34 mouse cellular contexts compared by ENCODE assay signal in the genomic region with DNA sequence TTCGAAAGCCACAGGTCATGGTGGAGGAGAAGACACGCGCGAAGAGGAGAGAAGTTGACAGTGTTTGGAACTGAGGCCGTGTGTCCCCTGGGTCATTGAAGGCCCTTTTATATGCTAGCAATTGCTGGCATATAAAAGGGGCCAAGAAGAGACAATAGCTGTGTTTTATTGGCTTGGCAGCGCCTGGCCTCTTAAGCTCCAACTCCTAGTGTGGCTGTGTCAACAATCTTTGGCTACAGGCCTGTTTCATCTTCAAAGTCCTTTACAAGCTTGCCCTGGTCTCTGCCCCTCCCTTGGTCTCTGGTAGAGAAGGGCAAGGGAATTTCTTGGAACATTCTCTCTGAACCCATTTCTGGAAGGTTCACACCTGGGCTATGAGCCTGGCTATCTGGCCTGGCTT. TPM values are rescaled to one million over a fixed set of nuclear protein-coding genes. Genes with fewer than 3 reads are reported as not detected.
DNase-seq lines count a peak whose midpoint lies in the region; ATAC-seq and TF ChIP-seq lines count a peak whose summit lies in the region.
"Had no signal": no experiment of that assay in that cellular context is flagged by ENCODE, and none has a peak within 500 bp of the region (broad histone marks: within the 10 kb centered on the region; RNA-seq: fewer than 3 reads in every experiment).

A gene (minus strand): TSS at position 82 of the 400 bp plus-strand sequence.

- no peak for TF ChIP-seq CTCF in hindbrain, postnatal 0 days (IDR thresholded peaks at IDR 0.05; ENCODE audit: low read depth)
- TF ChIP-seq CTCF in lung, postnatal 0 days (IDR thresholded peaks at IDR 0.05) = no peak

- H3K27me3 ChIP-seq in hindbrain, postnatal 0 days (ENCODE audit: insufficient read depth, low read length) = no peaks in the 10 kb centered on the region
- H3K27me3 ChIP-seq in hindbrain, embryonic 12.5 days = 0 out of 2 replicates have a peak, but pooled peaks cover 4% of the 10 kb centered on the region
- no peaks in the 10 kb centered on the region for H3K27me3 ChIP-seq in midbrain, embryonic 11.5 days (ENCODE audit: control insufficient read depth, insufficient read depth, low read length)
- H3K27me3 ChIP-seq in midbrain, embryonic 13.5 days = no peaks in the 10 kb centered on the region
- H3K27me3 ChIP-seq in lung, postnatal 0 days (replicated peaks; ENCODE audit: insufficient read depth, low read length) = no peaks in the 10 kb centered on the region
- H3K27me3 ChIP-seq: heart, embryonic 12.5 days; limb, embryonic 12.5 days; liver, embryonic 15.5 days had no signal

- H3K4me1 ChIP-seq in hindbrain, postnatal 0 days (ENCODE audit: insufficient read depth, low read length) = no peaks in the 10 kb centered on the region
- no peaks in the 10 kb centered on the region for H3K4me1 ChIP-seq in hindbrain, embryonic 12.5 days
- H3K4me1 ChIP-seq in midbrain, embryonic 11.5 days (ENCODE audit: control insufficient read depth, insufficient read depth, low read length) = no peaks in the 10 kb centered on the region
- no peaks in the 10 kb centered on the region for H3K4me1 ChIP-seq in midbrain, embryonic 13.5 days (replicated peaks)
- H3K4me1 ChIP-seq in lung, postnatal 0 days (ENCODE audit: insufficient read depth, low read depth, low read length) = peaks cover 3% of the 10 kb centered on the region; the same call in 1 of the 2 replicates
- H3K4me1 ChIP-seq: liver, embryonic 15.5 days had no signal

- H3K9me3 ChIP-seq in hindbrain, postnatal 0 days (ENCODE audit: low read length) = no peaks in the 10 kb centered on the region
- no peaks in the 10 kb centered on the region for H3K9me3 ChIP-seq in hindbrain, embryonic 12.5 days (replicated peaks)
- no peaks in the 10 kb centered on the region for H3K9me3 ChIP-seq in midbrain, embryonic 11.5 days (ENCODE audit: control insufficient read depth, low read length)
- no peaks in the 10 kb centered on the region for H3K9me3 ChIP-seq in midbrain, embryonic 13.5 days
- no peaks in the 10 kb centered on the region for H3K9me3 ChIP-seq in lung, postnatal 0 days (ENCODE audit: low read length)
- H3K9me3 ChIP-seq: heart, embryonic 12.5 days; limb, embryonic 12.5 days; liver, embryonic 15.5 days had no signal

- no peak within 1 kb of the TSS for H3K9ac ChIP-seq in hindbrain, postnatal 0 days (replicated peaks; ENCODE audit: low read length)
- H3K9ac ChIP-seq in hindbrain, embryonic 12.5 days = no peak within 1 kb of the TSS
- H3K9ac ChIP-seq in midbrain, embryonic 11.5 days (ENCODE audit: low read length) = no peak within 1 kb of the TSS
- H3K9ac ChIP-seq in midbrain, embryonic 13.5 days (replicated peaks) = no peak within 1 kb of the TSS
- no peak within 1 kb of the TSS for H3K9ac ChIP-seq in lung, postnatal 0 days (replicated peaks; ENCODE audit: low read depth)
- H3K9ac ChIP-seq: heart, embryonic 12.5 days; limb, embryonic 12.5 days; liver, embryonic 15.5 days had no signal

- peak; percentile 18 for DNase-seq in hindbrain, postnatal 0 days (ENCODE audit: low spot score)
- DNase-seq in midbrain, embryonic 11.5 days (ENCODE audit: low spot score, missing footprints) = peak; percentile 56
- peak; percentile 31 for DNase-seq in lung, postnatal 0 days (ENCODE audit: low spot score)
- no peak for DNase-seq in B cell, adult 2 months
- no peak for DNase-seq in layer of hippocampus, adult 9-10 months (ENCODE audit: low spot score)
- DNase-seq: adrenal gland, postnatal 14 days; cerebellum, postnatal 14 days; gastrocnemius, adult 2 months; heart, adult 2 months; heart, postnatal 4 days; kidney, adult 8-10 months; kidney, postnatal 4 days; layer of hippocampus, adult 9-11 months; right cerebral cortex, postnatal 25 days; thymus, postnatal 4 days had no signal

- 34% methylated on average over 6 of the region's 6 CpGs for WGBS in hindbrain, postnatal 0 days
- 69% methylated on average over 6 of the region's 6 CpGs for WGBS in hindbrain, embryonic 12.5 days
- WGBS in midbrain, embryonic 11.5 days = 59% methylated on average over 6 of the region's 6 CpGs
- 53% methylated on average over 6 of the region's 6 CpGs for WGBS in midbrain, embryonic 13.5 days
- 55% methylated on average over 6 of the region's 6 CpGs for WGBS in lung, postnatal 0 days

- no peak for ATAC-seq in hindbrain, postnatal 0 days
- ATAC-seq in hindbrain, embryonic 12.5 days (ENCODE audit: low FRiP score) = no peak
- no peak for ATAC-seq in midbrain, embryonic 11.5 days (ENCODE audit: low FRiP score)
- ATAC-seq in midbrain, embryonic 13.5 days = no peak
- no peak for ATAC-seq in lung, postnatal 0 days
- ATAC-seq: forebrain, embryonic 16.5 days; hindbrain, embryonic 16.5 days; intestine, embryonic 16.5 days had no signal

- H3K36me3 ChIP-seq in hindbrain, postnatal 0 days (ENCODE audit: insufficient read depth, low read length) = no peaks in the 10 kb centered on the region
- H3K36me3 ChIP-seq in hindbrain, embryonic 12.5 days = no peaks in the 10 kb centered on the region
- no peaks in the 10 kb centered on the region for H3K36me3 ChIP-seq in midbrain, embryonic 11.5 days (ENCODE audit: control insufficient read depth, insufficient read depth, low read length)
- H3K36me3 ChIP-seq in midbrain, embryonic 13.5 days = no peaks in the 10 kb centered on the region
- H3K36me3 ChIP-seq in lung, postnatal 0 days (ENCODE audit: insufficient read depth, low read length) = no peaks in the 10 kb centered on the region
- H3K36me3 ChIP-seq: heart, embryonic 12.5 days; limb, embryonic 12.5 days; liver, embryonic 15.5 days had no signal

- H3K4me3 ChIP-seq in hindbrain, postnatal 0 days (ENCODE audit: low read length) = no peak within 1 kb of the TSS
- no peak within 1 kb of the TSS for H3K4me3 ChIP-seq in hindbrain, embryonic 12.5 days
- H3K4me3 ChIP-seq in midbrain, embryonic 11.5 days (ENCODE audit: low read depth, low read length) = no peak within 1 kb of the TSS
- no peak within 1 kb of the TSS for H3K4me3 ChIP-seq in midbrain, embryonic 13.5 days (replicated peaks)
- H3K4me3 ChIP-seq in lung, postnatal 0 days (ENCODE audit: low read depth, low read length) = no peak within 1 kb of the TSS
- H3K4me3 ChIP-seq: erythroblast, embryonic 14.5 days; gastrocnemius, adult 2 months; heart, adult 2 months; heart, embryonic 12.5 days; limb, embryonic 12.5 days; liver, embryonic 15.5 days had no signal

- H3K4me2 ChIP-seq in hindbrain, postnatal 0 days (ENCODE audit: low read depth, low read length) = no peak within 1 kb of the TSS
- H3K4me2 ChIP-seq in hindbrain, embryonic 12.5 days (replicated peaks) = no peak within 1 kb of the TSS
- no peak within 1 kb of the TSS for H3K4me2 ChIP-seq in midbrain, embryonic 11.5 days
- no peak within 1 kb of the TSS for H3K4me2 ChIP-seq in midbrain, embryonic 13.5 days (replicated peaks)
- H3K4me2 ChIP-seq in lung, postnatal 0 days (replicated peaks; ENCODE audit: low read depth, low read length) = no peak within 1 kb of the TSS
- H3K4me2 ChIP-seq: heart, embryonic 12.5 days; limb, embryonic 12.5 days; liver, embryonic 15.5 days had no signal

- H3K27ac ChIP-seq in hindbrain, postnatal 0 days = no peak within 1 kb of the TSS
- H3K27ac ChIP-seq in hindbrain, embryonic 12.5 days = no peak within 1 kb of the TSS
- H3K27ac ChIP-seq in midbrain, embryonic 11.5 days (ENCODE audit: low read depth, low read length) = no peak within 1 kb of the TSS
- H3K27ac ChIP-seq in midbrain, embryonic 13.5 days = no peak within 1 kb of the TSS
- no peak within 1 kb of the TSS for H3K27ac ChIP-seq in lung, postnatal 0 days (ENCODE audit: low read length)
- H3K27ac ChIP-seq: gastrocnemius, adult 2 months; heart, adult 2 months; kidney, postnatal 0 days; limb, embryonic 12.5 days; liver, embryonic 15.5 days had no signal

- TF ChIP-seq EP300 in lung, postnatal 0 days (IDR thresholded peaks at IDR 0.05) = no peak

RNA-seq across cellular contexts. Expression of the gene that starts here (rescaled TPM):
- not detected in 2 replicates for total RNA-seq in hindbrain, postnatal 0 days (2014; rRNA removed)
- not detected in 2 replicates for polyA plus RNA-seq in hindbrain, postnatal 0 days (2015; fragmentation: Nextera tagmentation; extraction: Ambion mirVana)
- polyA plus RNA-seq in hindbrain, embryonic 12.5 days (2016; fragmentation: Nextera tagmentation; extraction: Ambion mirVana) = not detected in 2 replicates
- polyA plus RNA-seq in midbrain, embryonic 11.5 days (2014; fragmentation: Nextera tagmentation; extraction: Ambion mirVana) = not detected in 2 replicates
- polyA plus RNA-seq in midbrain, embryonic 13.5 days (2015; fragmentation: Nextera tagmentation; extraction: Ambion mirVana) = not detected in 2 replicates
- not detected in 2 replicates for polyA plus RNA-seq in lung, postnatal 0 days (2015; fragmentation: Nextera tagmentation; extraction: Ambion mirVana)
- total RNA-seq: adrenal gland, postnatal 14 days; gastrocnemius, adult 2 months; heart, adult 2 months; heart, postnatal 4 days; left cerebral cortex, adult 18-20 months; left cerebral cortex, postnatal 25 days; liver, adult 2 months; MEL had no signal
- polyA plus RNA-seq: cerebellum, adult 2 months; cortical plate, adult 2 months; erythroblast, embryonic 14.5 days; forebrain, embryonic 11.5 days; forebrain, embryonic 16.5 days; heart, adult 2 months; heart, embryonic 12.5 days; heart, postnatal 0 days; hindbrain, embryonic 16.5 days; kidney, postnatal 0 days; limb, embryonic 12.5 days; liver, adult 2 months; neural tube, embryonic 11.5 days had no signal

Comparison
In these comparisons a context has a peak if more than half of its experiments do, and no peak if none do; other contexts are left out.
1. Peak in DNase-seq in hindbrain, postnatal 0 days; RNA of the gene not detected or under 1 TPM.
2. Peak in DNase-seq in midbrain, embryonic 11.5 days; RNA of the gene not detected or under 1 TPM.
3. Peak in DNase-seq in lung, postnatal 0 days; RNA of the gene not detected or under 1 TPM.